Mouse (Mus musculus) cortical plate, adult 2 months (tissue): Measurements from ENCODE around the gene Fbxl7.

ENCODE experiments used
- CTCF ChIP-seq: fragments of 200-500 bp; IDR thresholded peaks from 2 replicates; pipeline ENCODE4 v1.5.1; 2011; ENCODE audit warnings: mild to moderate bottlenecking, control low read depth, low read length; ENCODE audit not compliant: insufficient read depth; ENCODE audit errors: extremely low read depth
- POLR2A ChIP-seq: fragments of 200-500 bp; IDR thresholded peaks from 2 replicates; pipeline ENCODE4 v1.6.1; 2011; ENCODE audit warnings: mild to moderate bottlenecking, low read length, control low read depth; ENCODE audit not compliant: insufficient read depth; ENCODE audit errors: extremely low read depth

DNA sequence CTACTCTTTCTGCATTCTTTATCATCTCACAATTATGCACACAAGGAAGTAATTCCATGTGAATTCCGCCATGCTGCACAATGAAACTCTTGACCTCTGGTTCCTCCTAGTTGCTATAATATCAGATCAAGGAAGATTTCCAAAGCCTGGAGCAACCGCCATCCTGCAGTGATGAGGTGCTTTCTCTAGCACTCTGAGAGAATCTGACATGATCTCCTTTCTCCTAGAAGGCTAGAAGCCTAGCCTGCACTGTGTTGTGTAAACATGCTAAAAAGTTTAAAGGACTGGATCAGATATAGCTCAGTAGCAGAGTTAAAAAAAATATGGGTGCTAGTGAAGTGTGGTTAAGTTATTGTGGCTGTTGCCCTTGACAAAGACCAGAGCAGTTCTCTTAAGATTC, 33.2 kb downstream of the Fbxl7 start:
- TF ChIP-seq CTCF: no peak
- TF ChIP-seq POLR2A: no peak
